Mouse (Mus musculus) stomach, embryonic 15.5 days (tissue): ENCODE results near the gene Irf2bpl. TPM values are rescaled to one million over a fixed set of nuclear protein-coding genes. Genes with fewer than 3 reads are reported as not detected.

ENCODE experiments used
- ATAC-seq: fragments of 200-750 bp; cut with Nextera tagmentation; 2 replicates; pipeline ENCODE4 v1.8.0; 2017; ENCODE audit warnings: low read depth, moderate number of reproducible peaks, moderate TSS enrichment; ENCODE audit not compliant: insufficient read depth, low FRiP score
- H3K27ac ChIP-seq: fragments of 300-500 bp; sonication (generic); 2 replicates; pipeline ENCODE4 v1.5.1; 2015; ENCODE audit warnings: mild to moderate bottlenecking, inconsistent platforms
- H3K27me3 ChIP-seq: fragments of 300-500 bp; sonication (generic); replicated peaks from 2 replicates; pipeline ENCODE4 v1.6.1; 2015; ENCODE audit warnings: inconsistent platforms
- H3K36me3 ChIP-seq: fragments of 300-500 bp; sonication (generic); 2 replicates; pipeline ENCODE4 v1.6.1; 2015; ENCODE audit warnings: inconsistent platforms
- H3K4me1 ChIP-seq: fragments of 300-500 bp; sonication (generic); 2 replicates; pipeline ENCODE4 v1.6.1; 2015; ENCODE audit warnings: inconsistent platforms
- H3K4me2 ChIP-seq: fragments of 300-500 bp; sonication (generic); 2 replicates; pipeline ENCODE4 v1.6.1; 2015; ENCODE audit warnings: mild to moderate bottlenecking, inconsistent platforms
- H3K4me3 ChIP-seq: fragments of 300-500 bp; sonication (generic); replicated peaks from 2 replicates; pipeline ENCODE4 v1.5.1; 2015; ENCODE audit warnings: inconsistent platforms
- H3K9ac ChIP-seq: fragments of 300-500 bp; sonication (generic); 2 replicates; pipeline ENCODE4 v1.6.1; 2015; ENCODE audit warnings: inconsistent platforms
- H3K9me3 ChIP-seq: fragments of 300-500 bp; sonication (generic); 2 replicates; pipeline ENCODE4 v1.6.1; 2016; ENCODE audit warnings: inconsistent platforms
- WGBS: fragments of 180-500 bp; shearing (Covaris S2); methylation state at CpG from one replicate; pipeline ENCODE4 v1.1.7; 2015; 5-methylcytosine and 5-hydroxymethylcytosine counted together
- polyA plus RNA-seq: library from polyadenylated mRNA; unstranded; fragments of >200 nt; fragmentation: Nextera tagmentation; extraction: Ambion mirVana; gene quantifications from 2 replicates; pipeline ENCODE4 v1.2.1, GENCODE M21; 2015

Irf2bpl gene
- polyA plus RNA-seq, 1 experiment from 2014 or later: 29.3 TPM

DNA sequence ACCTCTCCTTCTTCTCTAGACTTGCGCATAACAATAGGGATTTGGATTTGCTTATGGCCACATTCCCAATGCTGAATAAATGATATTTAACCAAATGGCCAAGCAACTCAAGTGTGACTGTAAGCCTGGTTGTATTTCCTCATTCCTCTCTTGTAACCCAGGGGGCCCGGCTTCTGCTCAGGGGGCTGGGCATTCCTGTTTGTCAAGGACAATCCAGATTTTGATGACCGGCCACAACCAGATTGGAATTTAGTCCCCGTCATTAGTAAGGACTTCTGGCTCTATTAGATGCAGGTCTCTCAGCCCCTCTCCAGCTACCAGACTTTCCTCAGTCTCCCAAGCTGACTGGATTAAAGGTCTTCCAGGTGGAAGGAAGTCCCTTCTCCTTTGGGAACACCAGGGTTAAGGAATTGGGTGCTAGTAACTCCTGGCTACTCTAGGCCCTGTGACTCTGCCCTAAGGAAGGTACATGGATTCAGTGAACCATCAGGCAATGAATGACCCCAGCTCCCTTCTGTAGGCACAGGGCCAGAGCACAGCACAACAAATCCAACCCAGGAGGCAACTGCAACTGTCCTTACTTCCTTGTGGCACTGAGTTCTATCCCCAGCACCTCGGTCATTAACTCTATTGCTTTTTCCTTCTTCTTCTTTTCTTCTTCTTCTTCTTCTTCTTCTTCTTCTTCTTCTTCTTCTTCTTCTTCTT is 20.1 kb downstream of the Irf2bpl start:
- no peak for ATAC-seq
- no peak overlapping the region for H3K4me2 ChIP-seq
- H3K27me3 ChIP-seq: no peaks in the 10 kb centered on the region
- H3K9ac ChIP-seq: no peak overlapping the region
- H3K36me3 ChIP-seq: no peaks in the 10 kb centered on the region
- H3K9me3 ChIP-seq: no peaks in the 10 kb centered on the region
- H3K27ac ChIP-seq: no peak overlapping the region
- H3K4me3 ChIP-seq: no peak overlapping the region
- H3K4me1 ChIP-seq: peaks cover 8% of the 10 kb centered on the region
- WGBS: 80% methylated on average over 5 of the region's 5 CpGs

DNA sequence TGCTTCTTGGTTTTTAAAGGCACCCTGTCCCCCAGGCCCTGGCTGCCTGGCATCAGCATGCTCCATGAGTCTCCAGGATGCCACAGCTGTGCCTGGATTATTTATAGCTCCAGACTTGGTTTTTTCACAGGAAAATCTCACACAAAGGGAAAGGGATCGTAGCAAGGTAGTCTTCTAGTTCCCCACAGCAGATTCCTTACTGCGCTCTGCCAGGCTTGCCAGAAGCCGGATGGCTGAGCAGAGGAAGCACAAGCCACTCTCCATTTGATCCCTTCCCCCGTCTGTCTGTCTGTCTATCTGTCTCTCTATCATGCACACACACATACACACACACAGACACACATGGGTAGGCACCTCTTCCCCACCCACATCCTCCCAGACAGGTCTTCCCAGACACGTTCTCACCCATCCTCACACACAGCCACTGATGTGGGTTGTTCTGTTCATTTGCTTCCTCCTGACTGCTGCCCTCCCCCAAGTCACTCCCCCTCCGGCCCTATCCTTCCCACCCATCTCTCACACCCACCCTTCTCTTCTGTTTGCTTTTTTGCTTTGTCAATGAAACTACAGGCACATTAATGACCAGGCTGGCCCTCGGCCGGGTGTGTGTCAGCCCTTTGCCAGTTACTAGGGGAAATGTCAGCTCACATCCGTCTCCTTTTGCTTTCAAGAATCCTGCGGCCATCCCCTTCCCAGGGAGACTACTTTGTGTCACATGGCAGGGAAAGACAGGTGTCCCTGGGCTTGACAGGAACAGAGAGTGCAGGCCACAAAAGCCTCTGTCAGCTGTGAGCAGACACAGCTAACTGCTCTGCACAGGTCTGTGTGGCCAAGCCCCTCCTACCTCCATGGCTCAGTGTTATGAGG is 24.4 kb downstream of the Irf2bpl start:
- H3K9ac ChIP-seq: no peak overlapping the region
- H3K4me3 ChIP-seq: no peak overlapping the region
- 39% methylated on average over 10 of the region's 10 CpGs for WGBS
- H3K9me3 ChIP-seq: no peaks in the 10 kb centered on the region
- peak; percentile 63 for ATAC-seq
- H3K4me1 ChIP-seq: peaks cover 23% of the 10 kb centered on the region
- H3K36me3 ChIP-seq: no peaks in the 10 kb centered on the region
- H3K4me2 ChIP-seq: no peak overlapping the region
- peak overlapping the region; percentile 75 for H3K27ac ChIP-seq
- no peaks in the 10 kb centered on the region for H3K27me3 ChIP-seq

DNA sequence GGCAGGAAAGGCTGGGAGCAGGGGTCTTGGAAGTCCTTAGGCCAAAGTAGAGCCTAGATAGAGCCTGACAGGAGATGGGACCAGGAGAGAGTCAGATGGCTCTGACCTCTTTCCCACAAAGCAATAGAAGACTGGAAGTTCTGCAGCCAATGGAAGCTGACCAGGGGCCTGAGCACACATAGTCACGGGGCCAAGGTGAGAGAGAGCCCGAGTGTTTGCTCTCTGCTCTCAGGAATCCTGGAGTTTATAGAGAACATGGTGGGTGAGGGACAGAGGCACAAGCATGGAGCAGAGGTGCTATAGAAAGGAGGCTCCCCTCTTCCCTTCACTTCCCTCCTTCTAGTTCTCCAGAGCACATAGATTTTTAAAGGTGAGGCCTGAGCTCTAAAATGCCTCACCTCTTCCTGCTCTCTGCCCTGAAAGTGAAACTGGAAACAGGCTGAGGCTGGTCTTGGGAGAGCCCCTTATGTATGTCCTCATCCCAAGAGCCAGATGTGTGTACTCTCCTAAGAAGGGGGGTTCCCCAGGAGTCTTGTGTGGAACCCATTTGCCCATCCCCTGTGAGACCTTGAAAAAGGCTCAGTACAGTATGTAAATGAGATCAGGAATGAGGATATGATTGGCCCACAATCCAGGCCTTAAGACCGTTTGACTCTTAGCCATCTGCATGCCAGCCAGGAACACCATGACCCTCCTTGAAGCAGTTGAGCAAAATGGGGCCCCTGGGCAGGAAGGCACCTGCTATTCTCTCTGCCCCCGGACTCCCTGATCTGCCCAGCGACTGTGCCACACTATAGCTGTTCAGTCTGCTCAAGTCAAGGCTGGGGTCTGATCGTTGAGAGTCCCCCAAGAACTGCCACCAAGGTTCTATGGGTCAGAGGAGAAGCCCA is 25.4 kb downstream of the Irf2bpl start:
- Histone ChIP-seq H3K9ac (no peak overlapping the region), H3K36me3 (no peaks in the 10 kb centered on the region), H3K4me2 (no peak overlapping the region), H3K9me3 (no peaks in the 10 kb centered on the region), H3K4me3 (no peak overlapping the region), H3K27ac (peak overlapping the region; percentile 75; the same call in 1 of the 2 replicates), H3K27me3 (no peaks in the 10 kb centered on the region), H3K4me1 (peaks cover 23% of the 10 kb centered on the region)
- 56% methylated on average over 6 of the region's 6 CpGs for WGBS
- no peak for ATAC-seq

DNA sequence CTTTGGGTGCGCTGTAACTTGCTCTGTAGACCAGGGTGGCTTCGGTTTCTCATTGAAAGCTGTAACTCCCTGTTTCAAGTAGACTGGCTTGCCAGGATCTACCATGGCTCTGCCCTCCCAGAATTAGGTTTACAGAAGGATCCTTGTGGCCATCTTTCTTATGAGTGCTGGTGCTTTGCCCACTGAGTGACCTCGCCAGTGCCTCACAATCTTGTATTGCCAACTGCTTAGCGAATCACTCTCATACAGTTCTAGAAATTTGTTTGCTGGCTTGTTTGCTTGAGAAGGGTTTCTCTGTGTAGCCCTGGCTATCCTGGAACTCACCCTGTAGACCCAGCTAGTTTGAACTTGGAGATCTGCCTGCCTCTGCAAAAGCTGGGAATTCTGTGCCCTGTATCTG is 26.1 kb downstream of the Irf2bpl start:
- WGBS: 94% methylated on average over 4 of the region's 4 CpGs
- no peak overlapping the region for H3K9ac ChIP-seq
- H3K4me2 ChIP-seq: no peak overlapping the region
- no peak for ATAC-seq
- peaks cover 23% of the 10 kb centered on the region for H3K4me1 ChIP-seq
- no peak overlapping the region for H3K4me3 ChIP-seq
- no peaks in the 10 kb centered on the region for H3K27me3 ChIP-seq
- H3K27ac ChIP-seq: no peak overlapping the region
- no peaks in the 10 kb centered on the region for H3K9me3 ChIP-seq
- H3K36me3 ChIP-seq: no peaks in the 10 kb centered on the region

DNA sequence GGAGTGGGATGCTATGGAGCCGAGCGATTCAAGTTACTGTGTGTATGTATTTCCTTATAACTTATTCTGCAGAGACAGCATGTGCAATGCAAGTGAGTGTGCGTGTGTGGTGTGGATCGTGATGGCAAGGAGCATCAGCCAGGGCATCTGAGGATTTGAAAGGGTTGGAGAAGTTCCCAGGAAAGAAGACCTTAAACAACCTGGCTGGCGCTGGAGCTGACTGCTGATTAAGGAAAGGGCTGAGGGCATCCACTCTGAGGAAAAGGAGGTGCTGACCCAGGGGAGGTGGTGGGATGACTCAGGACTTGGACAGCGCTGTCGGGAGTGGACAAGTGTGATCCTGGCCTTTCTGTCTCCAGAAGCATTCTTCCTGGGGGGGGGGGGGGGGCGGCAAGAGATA is 27.3 kb downstream of the Irf2bpl start:
- ATAC-seq: no peak
- Histone ChIP-seq H3K4me2 (no peak overlapping the region), H3K4me3 (no peak overlapping the region), H3K36me3 (no peaks in the 10 kb centered on the region), H3K27me3 (no peaks in the 10 kb centered on the region), H3K9me3 (no peaks in the 10 kb centered on the region), H3K9ac (no peak overlapping the region), H3K4me1 (peaks cover 23% of the 10 kb centered on the region), H3K27ac (no peak overlapping the region)
- 75% methylated on average over 8 of the region's 8 CpGs for WGBS

DNA sequence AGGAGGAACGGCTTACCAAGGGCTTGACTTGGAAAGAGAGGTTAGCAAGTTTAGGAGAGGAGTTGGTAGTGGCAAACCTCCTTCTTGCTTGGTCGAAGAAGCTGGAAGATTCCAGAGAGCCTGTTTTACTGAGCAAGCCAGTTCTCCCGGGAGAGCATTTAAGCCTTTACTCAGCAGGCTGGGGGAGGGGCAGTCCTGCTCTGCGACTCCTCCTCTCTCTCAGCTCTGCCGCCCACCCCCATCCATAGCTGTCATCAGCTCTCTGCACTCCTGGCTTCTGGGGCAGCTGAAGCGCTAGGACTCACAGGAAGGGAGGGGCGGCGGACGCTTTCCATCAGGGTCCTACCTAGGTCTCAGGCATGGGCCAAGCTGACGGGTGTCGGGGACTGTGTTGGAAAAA is 28.9 kb downstream of the Irf2bpl start:
- H3K36me3 ChIP-seq: no peaks in the 10 kb centered on the region
- peak overlapping the region; percentile 2; the same call in 1 of the 2 replicates for H3K27ac ChIP-seq
- no peak overlapping the region for H3K9ac ChIP-seq
- no peaks in the 10 kb centered on the region for H3K27me3 ChIP-seq
- H3K4me3 ChIP-seq: no peak overlapping the region
- peaks cover 21% of the 10 kb centered on the region for H3K4me1 ChIP-seq
- ATAC-seq: peak; percentile 43; the same call in 1 of the 2 replicates
- no peaks in the 10 kb centered on the region for H3K9me3 ChIP-seq
- H3K4me2 ChIP-seq: peak overlapping the region; percentile 44
- whole genome bisulfite sequencing: 13% methylated on average over 11 of the region's 11 CpGs

DNA sequence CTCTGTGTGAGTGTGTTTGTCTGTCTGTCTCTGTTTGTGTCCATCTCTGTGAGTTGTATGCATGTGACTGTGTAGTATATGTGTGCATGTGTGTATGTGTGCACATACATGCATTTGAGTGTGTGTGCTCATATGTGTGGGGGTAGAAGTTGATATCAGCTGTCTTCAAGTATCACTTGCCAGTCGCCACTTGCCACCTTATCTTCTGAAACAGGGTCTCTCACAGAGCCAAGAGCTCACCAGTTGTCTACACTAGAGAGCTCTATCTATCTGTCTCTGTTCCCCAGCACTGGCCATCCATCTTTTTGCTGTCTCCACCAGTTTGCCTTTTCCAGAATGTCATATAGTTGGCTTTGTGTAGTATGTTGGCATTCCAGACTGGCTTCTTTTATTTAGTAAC is 31.1 kb downstream of the Irf2bpl start:
- no peak overlapping the region for H3K9ac ChIP-seq
- ATAC-seq: no peak
- no peaks in the 10 kb centered on the region for H3K36me3 ChIP-seq
- no peaks in the 10 kb centered on the region for H3K27me3 ChIP-seq
- WGBS: 74% methylated on average over 1 of the region's 1 CpGs
- H3K9me3 ChIP-seq: no peaks in the 10 kb centered on the region
- H3K4me1 ChIP-seq: peaks cover 6% of the 10 kb centered on the region; the same call in 1 of the 2 replicates
- H3K4me2 ChIP-seq: no peak overlapping the region
- no peak overlapping the region for H3K4me3 ChIP-seq
- no peak overlapping the region for H3K27ac ChIP-seq

DNA sequence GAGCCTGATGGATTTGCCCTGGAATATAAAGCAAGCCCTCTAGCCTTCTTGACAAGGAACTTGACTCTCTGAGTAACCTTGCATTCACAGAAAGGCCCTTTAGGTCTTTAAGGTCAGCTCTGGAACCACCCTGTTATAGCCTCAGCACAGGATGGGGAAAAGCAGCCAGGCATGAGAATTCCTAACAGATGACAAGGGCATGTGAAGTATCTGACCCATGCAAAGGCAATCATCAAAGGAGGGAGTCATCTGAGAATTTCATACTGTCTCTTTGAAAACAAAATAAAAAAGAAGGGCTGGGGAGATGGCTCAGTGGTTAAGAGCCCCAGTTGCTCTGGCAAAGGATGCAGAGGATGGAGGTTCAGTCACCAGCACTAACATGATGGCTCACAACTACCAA is 33.3 kb downstream of the Irf2bpl start:
- Histone ChIP-seq H3K4me1 (peaks cover 6% of the 10 kb centered on the region; the same call in 1 of the 2 replicates), H3K9ac (no peak overlapping the region), H3K36me3 (no peaks in the 10 kb centered on the region), H3K9me3 (no peaks in the 10 kb centered on the region), H3K27ac (no peak overlapping the region), H3K4me2 (no peak overlapping the region), H3K4me3 (no peak overlapping the region), H3K27me3 (no peaks in the 10 kb centered on the region)
- ATAC-seq: no peak

DNA sequence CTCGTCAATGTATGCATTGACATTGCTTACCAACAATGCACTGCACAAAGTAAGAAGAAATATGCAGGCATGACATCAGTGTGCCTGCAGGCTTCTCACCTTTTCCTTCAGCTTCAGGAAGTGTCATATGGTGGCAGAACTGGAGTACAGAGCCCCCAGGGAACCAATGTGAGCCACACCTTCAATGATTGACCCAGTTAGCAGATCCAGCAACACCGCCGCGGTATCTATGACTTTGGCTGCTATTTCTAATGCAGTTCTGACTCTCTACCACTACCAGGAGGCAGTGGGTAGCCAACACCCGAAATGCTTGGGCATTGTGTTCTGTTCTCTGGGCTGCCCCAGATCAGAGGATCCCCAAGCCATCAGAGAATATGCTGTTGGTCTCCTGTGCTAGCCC is 33.9 kb downstream of the Irf2bpl start:
- Histone ChIP-seq H3K27ac (no peak overlapping the region), H3K36me3 (no peaks in the 10 kb centered on the region), H3K4me1 (peaks cover 3% of the 10 kb centered on the region; the same call in 1 of the 2 replicates), H3K4me3 (no peak overlapping the region), H3K27me3 (no peaks in the 10 kb centered on the region), H3K4me2 (no peak overlapping the region), H3K9me3 (no peaks in the 10 kb centered on the region), H3K9ac (no peak overlapping the region)
- no peak for ATAC-seq
- WGBS: 77% methylated on average over 5 of the region's 5 CpGs

DNA sequence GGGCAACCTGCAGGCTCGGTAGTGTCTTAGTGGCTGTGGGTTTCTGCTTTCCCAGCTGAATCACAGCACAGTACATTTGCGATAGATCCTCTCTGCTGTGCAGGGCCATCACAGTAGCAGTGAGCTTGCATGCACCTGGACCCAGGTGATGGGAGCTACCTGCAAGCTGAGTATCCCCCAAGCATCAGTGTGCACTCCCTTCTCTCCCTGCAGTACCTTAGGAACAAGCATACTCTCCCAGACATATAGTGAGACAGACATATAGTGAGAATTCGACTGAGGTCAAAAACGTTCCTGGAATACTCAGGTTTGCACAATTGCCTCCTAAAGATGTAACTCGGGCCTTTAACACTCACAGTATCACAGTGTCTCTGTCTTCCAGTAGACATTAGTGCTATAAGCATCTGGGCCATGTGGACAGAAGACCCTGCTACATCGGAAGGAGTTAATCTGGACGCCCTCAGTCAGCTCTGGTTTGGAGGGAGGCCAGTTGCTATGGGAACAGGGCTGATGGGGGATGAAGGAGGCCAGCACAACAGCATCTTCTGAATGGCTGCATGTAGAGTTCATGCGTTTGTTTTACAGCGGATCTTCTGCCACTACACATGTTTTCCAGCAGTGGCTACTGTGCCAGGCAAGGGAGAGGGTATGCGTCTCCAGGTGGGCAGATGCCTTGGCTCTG is 34.5 kb downstream of the Irf2bpl start:
- H3K27me3 ChIP-seq: no peaks in the 10 kb centered on the region
- WGBS: 62% methylated on average over 10 of the region's 10 CpGs
- H3K4me3 ChIP-seq: no peak overlapping the region
- no peak; the same call in 1 of the 2 replicates for ATAC-seq
- no peaks in the 10 kb centered on the region for H3K4me1 ChIP-seq
- no peak overlapping the region for H3K4me2 ChIP-seq
- H3K9me3 ChIP-seq: no peaks in the 10 kb centered on the region
- no peaks in the 10 kb centered on the region for H3K36me3 ChIP-seq
- H3K27ac ChIP-seq: no peak overlapping the region
- H3K9ac ChIP-seq: no peak overlapping the region

DNA sequence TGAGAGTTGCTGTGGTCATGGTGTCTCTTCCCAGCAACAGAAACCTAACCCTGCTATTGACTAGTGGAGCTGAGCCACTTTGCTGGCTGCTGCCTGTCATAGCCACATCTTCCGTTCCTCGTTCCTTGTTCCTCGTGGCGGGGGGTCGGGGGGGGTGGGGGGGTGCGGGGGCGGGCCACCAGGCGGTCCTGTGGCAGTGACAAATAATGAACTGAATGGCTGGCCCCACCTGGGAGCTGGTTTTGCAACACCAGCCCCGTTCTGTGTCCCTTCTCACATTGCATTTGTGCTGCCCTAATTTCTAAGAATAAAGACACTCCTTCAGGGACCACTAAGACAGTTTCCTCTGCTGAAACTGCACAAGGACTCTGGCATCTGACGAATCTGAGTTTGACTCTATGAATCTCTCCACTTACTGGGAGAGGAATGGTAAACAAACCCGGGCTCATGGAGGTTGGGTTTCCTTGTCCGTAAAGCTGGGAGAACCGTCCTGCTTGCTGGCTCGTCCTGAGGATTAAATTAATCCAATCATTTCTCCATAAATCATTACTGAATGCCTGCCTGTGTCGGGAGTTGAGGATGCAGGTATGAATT is 41.6 kb downstream of the Irf2bpl start:
- Histone ChIP-seq H3K4me3 (no peak overlapping the region), H3K9me3 (no peaks in the 10 kb centered on the region), H3K9ac (no peak overlapping the region), H3K4me2 (no peak overlapping the region), H3K27me3 (no peaks in the 10 kb centered on the region), H3K36me3 (no peaks in the 10 kb centered on the region), H3K27ac (no peak overlapping the region), H3K4me1 (peaks cover 18% of the 10 kb centered on the region; the same call in 1 of the 2 replicates)
- WGBS: 10% methylated on average over 15 of the region's 15 CpGs
- ATAC-seq: no peak
